Mouse (Mus musculus): ENCODE measurements around the gene Tekt3. TPM values are rescaled to one million over a fixed set of nuclear protein-coding genes. Genes with fewer than 3 reads are reported as not detected.

Gene Tekt3
- total RNA-seq (2015; ENCODE audit: low replicate concordance) (not detected in 2 replicates), total RNA-seq (2017; ENCODE audit: low replicate concordance) (not detected in 2 replicates)

DNA sequence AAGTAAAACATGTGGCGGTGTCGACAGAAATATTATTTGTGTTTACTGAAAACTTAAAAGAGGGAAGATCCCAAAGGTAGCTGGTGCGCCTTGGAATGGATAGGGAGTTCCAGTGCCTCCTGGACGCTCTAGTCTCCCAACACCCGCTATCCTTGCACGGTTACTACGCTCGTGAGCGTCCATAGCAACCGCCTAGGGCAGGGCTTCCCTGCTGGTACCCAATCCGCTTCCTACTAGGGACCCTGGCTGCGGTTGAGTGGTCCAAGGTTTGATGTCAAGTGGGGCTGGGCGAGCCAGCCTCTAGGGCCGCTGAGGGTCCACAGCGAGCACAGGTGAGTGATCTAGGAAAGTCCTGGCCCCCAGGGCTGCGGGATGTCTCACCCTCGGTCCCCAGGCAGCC is at the start of gene Tekt3:
Tekt3 (plus strand) TSS at position 209 of the 400 bp plus-strand sequence.
- no peak for ATAC-seq (replicated peaks; ENCODE audit: low FRiP score, poor library complexity, severe bottlenecking)

DNA sequence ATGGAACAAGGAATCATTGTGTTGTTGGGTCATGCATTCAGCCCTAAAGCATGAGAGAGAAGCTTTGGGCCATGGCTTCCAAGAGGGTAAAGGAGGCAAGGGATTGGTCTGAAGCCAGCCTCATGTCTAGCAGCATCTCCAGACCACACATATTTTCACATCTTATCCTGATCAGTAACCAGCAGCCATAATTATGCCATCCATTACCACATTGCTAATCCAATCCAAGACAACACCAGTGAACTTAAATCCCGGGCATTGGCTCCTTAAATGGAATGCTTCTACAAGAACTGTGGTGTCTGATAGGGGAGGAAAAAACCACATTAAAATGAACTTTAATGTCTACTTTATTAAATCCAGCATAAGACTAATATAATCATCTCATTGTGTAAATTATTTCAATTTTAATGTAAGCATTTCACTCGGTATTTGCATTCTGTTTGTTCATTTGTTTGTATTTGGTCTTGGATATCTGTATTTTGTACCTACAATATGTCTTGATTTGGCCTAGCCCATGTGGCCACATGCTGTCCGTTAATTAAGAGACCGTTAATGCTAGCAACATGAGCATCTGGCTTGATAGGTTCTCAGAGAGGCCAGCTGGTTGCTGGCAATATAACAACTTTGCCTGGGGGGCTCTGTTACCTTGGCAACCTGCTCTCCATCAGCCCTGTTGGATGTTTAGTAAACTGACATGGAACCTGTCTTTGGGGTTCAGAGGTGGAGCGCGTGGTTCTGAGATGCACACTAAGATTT is 43.9 kb upstream of the Tekt3 start:
- ATAC-seq (replicated peaks; ENCODE audit: low FRiP score, poor library complexity, severe bottlenecking), result no peak

DNA sequence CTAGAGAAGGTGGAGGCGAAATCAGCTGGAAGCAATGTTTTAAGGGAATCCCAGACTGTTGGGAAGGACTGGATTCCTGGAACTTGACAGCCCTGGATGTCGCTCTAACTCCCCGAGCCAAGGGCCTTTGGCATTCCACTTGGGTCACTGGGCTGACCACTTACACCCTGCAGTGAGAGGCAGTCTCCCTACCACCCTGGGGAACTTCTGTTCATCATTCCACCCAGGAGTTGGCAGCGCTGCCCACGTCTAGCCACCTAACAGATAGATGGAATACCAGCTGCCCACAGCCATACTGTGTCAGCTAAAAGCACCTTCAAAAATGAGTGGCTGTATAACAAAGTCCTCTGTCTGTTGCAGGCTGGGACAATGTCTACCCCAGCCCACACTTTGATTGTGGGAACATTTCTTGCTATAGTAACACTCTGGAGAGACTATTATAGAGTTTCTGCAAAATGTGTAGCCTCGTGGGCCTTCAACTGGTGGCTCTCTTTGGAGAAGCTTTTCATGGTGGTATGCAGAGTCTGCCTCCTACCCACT is 43.3 kb upstream of the Tekt3 start:
- no peak for ATAC-seq (replicated peaks; ENCODE audit: low FRiP score, poor library complexity, severe bottlenecking)

DNA sequence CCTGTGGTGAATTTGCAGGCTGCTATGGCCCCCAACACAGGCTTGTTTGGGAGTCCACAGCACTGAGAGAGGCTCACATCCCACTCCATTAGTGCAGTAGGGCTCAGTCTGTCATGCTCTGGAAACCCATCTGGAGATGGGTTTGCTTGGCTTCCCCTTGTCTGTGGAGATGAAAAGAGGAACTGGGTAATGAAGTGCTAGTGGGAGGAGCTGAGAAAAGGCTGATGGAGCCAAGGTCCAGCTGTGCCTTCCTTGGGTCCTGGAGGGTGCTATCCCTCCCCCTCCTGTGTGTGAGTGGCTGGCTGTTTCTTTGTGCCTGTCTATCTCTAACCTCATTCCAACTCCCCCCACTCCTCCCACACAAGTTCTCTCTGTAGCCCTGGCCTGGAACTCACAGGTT is 40.8 kb upstream of the Tekt3 start:
- ATAC-seq (replicated peaks; ENCODE audit: low FRiP score, poor library complexity, severe bottlenecking), result no peak

DNA sequence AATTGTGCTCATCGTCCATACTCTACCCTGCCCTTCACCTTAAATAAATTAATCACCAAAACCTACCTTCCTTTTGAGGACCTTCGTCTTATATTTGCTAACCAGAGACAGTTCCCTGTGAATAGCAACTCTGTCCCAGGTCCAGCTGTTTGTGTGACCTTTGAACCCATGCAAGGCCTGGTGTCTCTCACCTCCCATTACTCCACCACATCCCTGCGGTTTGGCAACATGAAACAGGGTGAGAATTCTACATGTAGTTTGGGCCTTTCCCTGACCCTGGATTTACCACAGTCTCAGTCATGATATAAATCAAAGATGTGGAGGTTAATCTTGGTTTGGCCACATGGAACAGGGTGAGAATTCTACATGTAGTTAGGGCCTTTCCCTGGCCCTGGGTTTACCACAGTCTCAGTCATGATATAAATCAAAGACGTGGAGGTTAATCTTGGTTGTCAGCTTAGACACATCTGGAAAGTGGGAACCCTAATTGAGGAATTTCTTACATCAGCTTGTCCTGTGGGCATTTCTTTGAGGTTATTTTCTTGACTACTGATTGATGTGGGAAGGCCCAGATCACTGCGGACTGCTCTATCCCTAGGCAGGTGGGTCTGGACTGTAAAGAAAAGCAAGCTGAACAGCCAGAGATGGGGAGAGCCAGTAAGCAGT is 40.2 kb upstream of the Tekt3 start:
- ATAC-seq (replicated peaks; ENCODE audit: low FRiP score, poor library complexity, severe bottlenecking), result no peak

DNA sequence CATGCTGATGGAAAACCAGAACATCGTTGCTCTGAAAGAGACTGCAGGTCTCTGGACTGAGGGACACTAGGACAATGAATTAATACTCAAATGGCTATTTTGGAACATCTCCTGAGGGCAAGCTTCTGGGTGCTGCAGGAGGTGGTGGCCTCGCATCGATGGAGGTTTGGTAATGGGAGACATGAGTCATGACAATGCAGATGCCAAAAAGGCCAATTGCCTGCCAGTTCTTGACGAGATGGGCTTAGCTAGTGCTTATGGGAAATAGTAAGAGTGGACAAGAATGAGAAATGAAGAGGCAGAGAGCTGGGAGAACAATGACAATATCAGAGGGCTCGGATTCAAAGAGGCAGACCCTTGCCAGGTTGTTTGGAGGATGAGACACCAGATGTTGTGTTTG is 38.0 kb upstream of the Tekt3 start:
- ATAC-seq (replicated peaks; ENCODE audit: low FRiP score, poor library complexity, severe bottlenecking), result no peak

DNA sequence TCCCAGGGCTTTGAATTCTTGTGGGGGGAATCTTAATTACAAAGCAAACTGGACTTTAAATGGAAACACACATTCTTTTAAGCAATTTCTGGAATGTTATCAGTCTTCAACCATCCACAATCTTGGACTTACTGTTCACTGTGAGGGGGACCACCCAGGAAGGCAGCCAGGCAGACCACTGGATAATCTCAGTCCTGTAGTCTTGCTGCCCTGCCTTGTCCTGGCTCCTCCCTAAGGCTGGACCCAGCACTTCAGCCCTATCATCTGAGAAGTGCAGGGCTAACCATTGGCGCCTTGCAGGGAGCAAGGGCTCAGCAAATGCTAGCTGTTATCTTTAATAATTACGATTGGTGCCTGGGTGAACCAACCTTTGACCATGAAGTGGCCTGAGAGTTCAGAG is 37.3 kb upstream of the Tekt3 start:
- ATAC-seq (replicated peaks; ENCODE audit: low FRiP score, poor library complexity, severe bottlenecking), result no peak

DNA sequence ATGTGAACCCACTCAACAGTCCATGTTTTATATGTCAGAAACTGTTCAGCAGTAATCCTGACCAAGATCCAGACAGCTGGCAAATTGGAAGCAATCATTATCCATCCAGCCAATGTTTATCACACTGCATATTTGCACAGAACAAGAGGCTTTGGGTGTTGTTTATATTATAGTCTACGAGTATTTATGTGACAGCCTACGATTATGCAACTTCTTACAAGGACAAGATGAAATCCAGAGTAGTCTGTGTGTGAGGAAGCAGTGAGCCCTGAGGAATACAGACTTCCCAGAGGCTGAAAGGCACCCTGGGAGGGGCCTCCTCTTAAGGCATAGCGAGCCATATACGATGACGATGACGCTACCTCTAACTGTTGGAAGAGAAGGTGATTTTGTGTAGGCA is 36.0 kb upstream of the Tekt3 start:
- no peak for ATAC-seq (replicated peaks; ENCODE audit: low FRiP score, poor library complexity, severe bottlenecking)

DNA sequence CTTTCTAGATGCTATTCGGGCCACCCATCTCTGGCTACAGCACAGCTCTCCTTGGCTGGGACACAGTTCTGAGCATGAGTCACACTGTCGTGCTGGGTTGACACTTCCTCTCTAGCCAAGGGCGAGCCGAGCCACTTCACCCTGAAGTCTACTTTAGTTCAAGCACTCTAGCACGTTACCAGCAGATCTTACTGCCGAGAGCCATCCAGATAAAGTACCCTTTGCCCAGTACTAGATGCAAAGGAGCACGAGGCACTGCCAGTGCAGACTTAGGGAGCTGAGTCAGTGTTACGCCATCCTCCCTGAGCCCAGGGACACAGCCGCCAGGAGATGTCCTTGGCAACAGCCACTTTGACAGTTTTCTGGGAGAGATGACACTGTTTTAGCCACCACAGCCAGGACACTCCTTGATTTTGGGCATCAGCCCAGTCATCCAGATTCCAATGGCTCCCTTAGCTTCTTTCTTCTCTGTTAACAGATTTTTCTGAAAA is 34.8 kb upstream of the Tekt3 start:
- ATAC-seq (replicated peaks; ENCODE audit: low FRiP score, poor library complexity, severe bottlenecking), result no peak

DNA sequence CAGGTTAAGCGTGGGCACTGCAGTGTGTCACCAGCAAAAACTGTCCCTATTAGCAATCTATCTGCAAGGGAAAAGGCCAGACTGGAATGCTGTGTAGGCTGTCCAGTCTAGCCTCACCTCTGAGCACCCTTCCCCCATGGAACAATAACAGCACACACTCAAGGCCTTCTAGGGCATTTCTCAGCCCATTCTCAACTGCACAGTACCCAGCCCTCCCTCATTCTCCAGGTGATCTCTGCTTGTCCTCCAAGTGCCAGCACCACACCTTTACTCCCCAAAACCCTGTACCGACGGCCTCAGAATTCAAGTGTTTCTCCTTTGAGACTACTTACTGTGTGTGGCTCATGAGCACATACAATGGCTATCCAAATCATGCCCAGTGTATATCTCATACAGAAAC is 33.3 kb upstream of the Tekt3 start:
- no peak for ATAC-seq (replicated peaks; ENCODE audit: low FRiP score, poor library complexity, severe bottlenecking)

DNA sequence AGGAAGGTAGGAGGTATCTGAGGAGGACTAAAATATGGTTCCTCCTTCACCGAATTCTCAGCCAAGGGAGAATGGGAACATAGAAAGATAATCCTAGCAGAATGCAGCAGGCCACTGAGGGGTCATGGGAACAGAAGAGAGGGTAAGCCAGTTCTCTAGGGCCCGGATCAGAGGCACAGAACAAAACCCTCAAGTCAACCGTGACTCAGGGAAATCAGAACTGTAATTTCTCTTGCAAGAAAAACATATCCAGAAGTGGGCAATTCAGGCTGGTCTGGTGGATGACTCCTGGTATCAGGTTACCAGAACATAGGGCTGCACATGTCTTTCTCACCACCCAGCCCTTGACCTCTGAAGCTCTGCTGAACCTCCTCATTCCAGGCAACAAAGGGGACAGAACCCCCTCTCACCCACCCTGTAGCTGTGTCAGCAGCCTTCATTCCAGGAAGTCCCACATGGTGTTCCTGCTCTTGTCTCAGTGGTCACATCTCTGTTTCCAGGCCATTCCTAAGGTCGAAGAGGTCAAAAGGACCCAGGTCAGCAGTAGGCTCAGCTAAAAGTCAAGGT is 32.2 kb upstream of the Tekt3 start:
- ATAC-seq (replicated peaks; ENCODE audit: low FRiP score, poor library complexity, severe bottlenecking), result no peak

DNA sequence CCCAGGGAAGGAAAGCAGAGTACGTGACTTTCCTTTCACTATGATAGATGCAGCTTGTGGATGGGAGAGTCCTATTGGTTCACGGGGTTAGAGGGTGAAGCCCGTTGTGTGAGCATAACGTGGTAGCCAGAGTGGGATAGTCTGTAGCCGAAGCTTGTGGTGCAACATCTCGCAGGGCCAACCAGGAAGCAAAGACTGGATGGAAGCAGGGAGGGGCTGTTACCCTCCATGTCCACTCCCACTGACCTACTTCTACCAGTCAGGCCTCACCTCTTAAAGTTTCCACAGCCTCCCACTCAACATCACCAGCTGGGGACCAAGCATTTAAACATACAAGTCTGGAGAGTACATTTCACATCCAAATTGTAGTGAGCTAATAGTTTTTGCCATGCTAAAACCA is 31.7 kb upstream of the Tekt3 start:
- ATAC-seq (replicated peaks; ENCODE audit: low FRiP score, poor library complexity, severe bottlenecking), result no peak

DNA sequence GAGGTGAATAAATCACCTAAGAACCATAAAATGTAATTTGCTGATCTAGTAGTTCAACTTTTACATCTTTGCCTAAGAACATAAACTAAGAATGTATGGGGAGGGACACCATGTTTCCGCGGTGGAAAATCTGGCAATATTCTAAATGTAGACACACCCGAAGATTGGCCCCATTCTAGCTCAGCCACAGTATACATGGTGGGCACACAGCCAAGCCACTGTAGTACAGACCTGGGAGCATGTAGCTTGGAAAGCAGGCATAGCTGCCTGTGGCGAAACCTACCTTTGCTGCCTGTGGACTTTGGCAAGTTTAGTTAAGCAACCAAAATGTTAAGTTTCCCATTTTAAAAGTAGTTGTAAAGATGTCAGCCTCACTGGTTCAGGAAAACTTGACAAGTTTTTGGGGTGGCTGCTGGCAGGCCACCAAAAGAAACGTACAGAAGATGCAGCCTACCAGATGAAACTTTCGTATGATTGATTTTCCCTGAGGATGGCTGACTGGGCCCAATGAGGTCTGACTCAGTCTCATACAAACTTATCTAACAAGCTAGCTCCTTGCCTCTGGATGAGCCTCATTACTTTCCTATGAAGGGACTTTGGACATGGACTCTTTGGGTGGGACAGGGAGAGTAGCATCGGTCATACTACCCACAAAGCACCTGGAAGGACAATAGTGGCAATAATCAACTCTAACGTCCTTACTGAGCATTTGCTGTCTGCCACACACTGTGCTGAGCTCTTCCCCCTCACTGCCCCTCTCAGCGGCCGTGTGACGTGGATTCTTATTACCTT is 25.8 kb upstream of the Tekt3 start:
- ATAC-seq (replicated peaks; ENCODE audit: low FRiP score, poor library complexity, severe bottlenecking), result no peak

DNA sequence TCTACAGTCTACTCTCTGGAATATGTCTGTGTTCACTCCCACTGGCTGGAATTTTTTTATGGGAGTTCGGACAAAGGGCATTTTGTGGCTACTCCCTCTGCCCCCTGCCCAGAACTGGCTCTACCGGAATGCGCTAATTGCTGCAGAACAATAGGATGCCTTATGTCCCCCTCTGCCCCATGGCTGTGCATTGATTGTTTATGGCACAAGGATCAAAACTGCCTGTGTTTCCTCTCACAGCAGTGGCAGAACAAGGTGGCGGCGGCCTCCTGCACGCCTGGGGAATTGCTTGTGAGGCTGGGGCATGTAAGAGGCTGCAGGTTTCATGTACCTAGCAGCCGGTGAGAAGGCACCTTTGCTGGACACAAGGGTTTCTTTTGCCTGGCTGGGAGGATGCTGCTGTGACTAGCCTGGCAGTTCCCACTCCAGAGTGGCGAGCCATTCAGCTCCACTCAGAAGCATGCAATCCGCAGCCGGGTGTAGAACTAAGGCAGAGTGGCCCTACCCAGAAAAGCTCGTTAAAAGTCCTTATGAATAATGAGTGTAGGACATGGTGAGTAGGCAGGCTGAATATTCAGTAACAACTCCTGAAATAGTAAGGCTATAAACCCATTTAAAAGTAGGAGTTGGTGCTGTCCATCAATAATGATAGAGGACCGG is 21.3 kb upstream of the Tekt3 start:
- no peak for ATAC-seq (replicated peaks; ENCODE audit: low FRiP score, poor library complexity, severe bottlenecking)

DNA sequence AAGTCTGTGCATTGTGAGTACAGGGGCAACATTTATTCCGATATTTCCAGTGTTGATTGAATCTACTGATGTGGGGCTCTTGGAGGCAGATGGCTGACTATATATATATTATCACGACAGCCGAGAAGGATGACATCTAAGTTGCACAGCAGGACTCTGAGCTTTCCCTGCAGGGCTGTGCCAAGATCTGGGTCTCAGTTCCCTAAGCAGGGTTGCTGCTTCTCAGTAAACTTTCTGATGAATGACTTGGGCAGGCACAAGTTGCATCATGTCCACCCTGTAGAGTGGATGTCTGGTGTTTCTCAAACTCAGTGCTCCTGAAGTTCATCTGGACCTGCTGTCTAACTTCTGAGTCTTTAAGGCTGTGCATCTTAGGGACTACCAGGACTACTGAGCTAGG is 15.7 kb upstream of the Tekt3 start:
- no peak for ATAC-seq (replicated peaks; ENCODE audit: low FRiP score, poor library complexity, severe bottlenecking)

DNA sequence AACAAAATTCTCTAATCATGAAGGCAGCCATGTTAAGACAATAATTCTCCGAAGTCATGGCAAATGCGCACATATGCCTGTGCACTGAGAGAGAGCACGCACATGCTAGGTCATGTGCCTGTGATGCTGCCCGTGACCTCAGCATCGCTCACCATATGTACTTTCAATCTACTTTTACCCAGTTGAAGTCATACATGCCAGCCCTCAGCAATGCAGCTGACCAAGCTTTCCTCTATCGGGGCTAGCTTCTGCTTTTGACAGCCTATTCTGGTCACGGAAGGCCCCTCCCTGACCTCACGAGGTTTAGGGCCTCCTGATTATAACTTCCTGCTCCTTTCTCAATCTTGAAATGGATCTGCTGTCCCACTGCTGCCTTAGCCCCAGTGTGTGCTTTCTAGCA is 15.1 kb upstream of the Tekt3 start:
- no peak for ATAC-seq (replicated peaks; ENCODE audit: low FRiP score, poor library complexity, severe bottlenecking)

DNA sequence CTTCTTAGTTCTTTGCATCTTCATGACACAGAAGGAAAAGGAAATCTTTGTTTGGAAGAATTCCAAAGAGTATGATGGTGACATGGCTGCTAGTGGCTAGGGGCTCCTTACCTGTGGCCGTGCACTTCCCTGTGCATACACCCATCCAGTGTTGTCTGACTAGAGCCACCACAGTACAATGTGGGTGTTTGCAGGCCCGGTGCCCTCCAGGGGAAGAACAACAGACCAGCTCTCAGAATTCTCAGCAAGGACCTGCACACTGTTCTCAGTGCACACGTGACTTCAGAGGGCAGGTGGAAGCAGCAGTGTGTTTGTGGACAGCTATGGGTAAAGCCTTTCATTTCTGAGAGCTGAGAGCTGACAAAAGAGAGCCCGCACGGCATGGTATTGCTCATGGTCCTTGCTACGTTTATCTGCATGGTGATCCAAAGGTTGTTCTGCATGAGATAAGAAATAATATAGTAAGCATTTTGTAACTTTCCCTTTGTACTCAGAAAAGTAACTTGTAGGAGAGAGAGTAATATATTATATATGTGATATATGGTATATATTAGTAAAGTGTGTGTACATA is 11.0 kb upstream of the Tekt3 start:
- ATAC-seq (replicated peaks; ENCODE audit: low FRiP score, poor library complexity, severe bottlenecking), result no peak

DNA sequence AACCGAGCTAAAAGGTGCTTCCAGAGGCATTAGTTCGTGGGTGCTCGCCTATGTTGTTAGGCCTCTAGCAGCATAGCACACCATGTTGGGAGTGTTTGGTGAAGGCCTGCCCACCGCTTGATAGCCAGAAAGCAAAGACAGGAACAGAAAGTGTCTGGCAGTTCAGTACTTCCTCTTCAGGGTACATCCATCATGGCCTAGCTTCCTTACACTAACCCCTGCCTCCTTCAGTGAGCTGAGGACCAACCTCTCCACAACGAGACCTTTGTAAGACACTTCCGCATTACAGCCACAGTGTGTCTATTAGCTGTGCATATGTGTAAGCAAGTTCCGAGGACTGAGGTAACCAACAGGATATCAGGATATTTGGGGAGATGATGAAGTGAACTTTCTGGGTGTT is 10.4 kb upstream of the Tekt3 start:
- ATAC-seq (replicated peaks; ENCODE audit: low FRiP score, poor library complexity, severe bottlenecking), result no peak

DNA sequence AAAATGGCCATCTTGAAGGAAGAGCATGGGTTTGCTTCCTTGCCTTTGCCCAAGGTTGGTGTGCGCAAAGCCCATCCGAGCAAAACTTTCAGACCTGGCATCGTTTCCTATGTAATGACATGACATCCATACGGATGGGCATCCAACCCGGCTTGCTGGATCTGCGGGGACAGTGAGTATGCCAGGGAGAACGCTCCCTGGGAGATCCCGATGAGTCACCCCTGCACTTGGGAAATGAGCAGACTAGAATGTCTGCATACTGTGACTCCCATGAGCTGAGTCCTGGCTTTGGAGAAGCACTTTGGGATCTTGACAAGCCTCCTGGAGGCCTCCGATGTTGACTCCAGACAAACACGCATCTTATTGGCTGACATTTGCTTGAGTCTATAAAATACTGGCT is 9.5 kb upstream of the Tekt3 start:
- no peak for ATAC-seq (replicated peaks; ENCODE audit: low FRiP score, poor library complexity, severe bottlenecking)
